Mouse (Mus musculus) layer of hippocampus, adult 9-11 months (tissue): ENCODE results near the gene Manba.
"Not testable (repeated sequence)": the region's sequence is repeated elsewhere in the genome, so short reads cannot be mapped to it uniquely, and the experiment has no call there.

Experiments used
- DNase-seq: peaks from one replicate; pipeline ENCODE4 v3.0.0; 2022

The Manba gene

DNA sequence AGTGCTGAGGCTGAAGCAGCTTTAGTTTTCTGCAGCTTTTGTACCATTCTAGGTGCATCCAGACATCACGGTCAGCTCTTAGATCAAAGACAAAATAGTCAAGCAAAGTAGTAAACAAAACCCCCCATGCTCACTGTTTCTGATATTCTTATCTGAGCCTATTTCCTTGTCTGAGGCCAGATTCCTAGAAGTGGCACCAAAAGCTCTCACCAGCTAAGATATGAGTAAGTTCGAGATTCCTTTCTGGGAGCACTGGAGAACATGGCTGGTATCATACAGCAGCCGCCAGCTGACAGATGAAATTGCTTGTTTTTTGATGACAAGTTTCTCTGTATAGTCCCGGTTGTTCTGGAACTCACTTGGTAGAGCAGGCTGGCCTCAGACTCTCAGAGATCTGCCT, 2.4 kb downstream of the Manba start:
- no peak for DNase-seq

DNA sequence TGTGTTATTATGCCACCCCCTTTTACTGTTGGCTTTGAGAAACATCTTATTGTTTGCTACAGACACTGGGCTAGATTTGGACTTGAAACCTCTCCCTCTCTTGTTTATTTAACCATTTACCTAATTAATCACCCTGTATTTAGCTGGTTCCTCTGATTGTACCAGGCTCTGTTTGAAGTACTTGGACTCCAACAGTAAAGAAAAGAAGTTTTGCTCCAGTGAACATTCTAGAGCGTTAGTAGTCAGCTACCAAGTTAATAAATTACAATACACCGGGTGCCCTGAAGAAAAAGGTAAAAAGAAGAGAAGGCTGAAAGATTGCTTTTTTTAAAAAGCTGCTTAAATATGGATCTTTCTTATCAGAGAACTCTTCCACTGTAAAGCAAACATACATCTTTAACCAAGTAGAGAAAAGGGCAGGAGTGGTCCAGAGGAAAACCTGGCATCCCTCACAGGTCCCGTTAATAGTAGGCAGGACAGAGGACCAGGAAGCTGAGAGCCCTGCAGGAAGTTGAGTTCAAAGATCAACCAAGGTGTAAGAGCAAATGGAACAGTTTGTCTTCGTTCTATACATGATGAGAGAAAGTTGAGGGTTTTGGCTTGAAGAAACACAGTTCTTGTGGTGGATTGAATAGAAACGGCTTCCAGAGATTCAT, 4.6 kb downstream of the Manba start:
- no peak for DNase-seq

- no peak for DNase-seq
Measured at GRCm38 (mm10) chr3:135491102-135491501, 5.7 kb downstream of the Manba start.

DNA sequence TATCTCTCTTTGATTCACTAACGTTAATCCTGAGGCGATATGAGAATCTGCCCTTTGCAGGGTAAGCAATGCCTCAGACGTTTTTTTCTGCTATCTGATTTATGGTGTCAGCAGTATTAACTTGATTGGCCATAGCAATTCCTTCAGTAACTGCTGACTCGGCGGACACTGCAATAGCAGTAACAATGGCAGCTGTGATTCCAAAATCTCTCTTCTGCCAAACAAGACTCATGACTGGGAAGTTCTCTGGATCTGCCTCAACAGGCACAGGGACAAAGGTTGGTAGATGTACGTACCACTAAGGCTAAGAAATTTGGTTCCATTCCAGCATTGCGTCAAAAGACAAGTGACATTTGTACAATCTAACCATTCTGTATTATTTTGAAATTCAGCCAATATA, 7.9 kb downstream of the Manba start:
- not testable (repeated sequence) for DNase-seq

- DNase-seq: not testable (repeated sequence)
Measured at GRCm38 (mm10) chr3:135497956-135498355, 12.5 kb downstream of the Manba start.

GRCm38 (mm10) chr3:135498891-135499290, 13.5 kb downstream of the Manba start:
- no peak for DNase-seq

DNA sequence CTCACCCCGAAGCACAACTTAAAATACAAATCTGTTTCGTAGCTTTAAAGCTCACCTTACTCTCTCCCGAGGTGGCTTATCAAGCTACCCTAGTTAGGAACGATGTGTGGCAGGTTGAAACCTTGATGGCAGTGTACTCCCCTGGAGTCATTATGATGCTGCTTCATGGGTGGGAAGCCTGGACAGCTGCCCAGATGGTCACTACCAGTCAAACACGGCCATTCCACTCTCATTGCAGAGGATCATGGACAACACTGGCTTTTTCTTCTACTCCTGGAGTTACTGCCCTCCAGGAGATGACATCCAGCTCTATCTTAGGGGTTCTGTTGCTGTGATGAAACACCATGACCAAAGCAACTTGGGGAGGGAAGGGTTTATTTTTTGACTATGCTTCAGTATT, 17.7 kb downstream of the Manba start:
- DNase-seq: no peak

- DNase-seq: peak; percentile 23
Measured at GRCm38 (mm10) chr3:135505369-135505909, 20.0 kb downstream of the Manba start.

DNA sequence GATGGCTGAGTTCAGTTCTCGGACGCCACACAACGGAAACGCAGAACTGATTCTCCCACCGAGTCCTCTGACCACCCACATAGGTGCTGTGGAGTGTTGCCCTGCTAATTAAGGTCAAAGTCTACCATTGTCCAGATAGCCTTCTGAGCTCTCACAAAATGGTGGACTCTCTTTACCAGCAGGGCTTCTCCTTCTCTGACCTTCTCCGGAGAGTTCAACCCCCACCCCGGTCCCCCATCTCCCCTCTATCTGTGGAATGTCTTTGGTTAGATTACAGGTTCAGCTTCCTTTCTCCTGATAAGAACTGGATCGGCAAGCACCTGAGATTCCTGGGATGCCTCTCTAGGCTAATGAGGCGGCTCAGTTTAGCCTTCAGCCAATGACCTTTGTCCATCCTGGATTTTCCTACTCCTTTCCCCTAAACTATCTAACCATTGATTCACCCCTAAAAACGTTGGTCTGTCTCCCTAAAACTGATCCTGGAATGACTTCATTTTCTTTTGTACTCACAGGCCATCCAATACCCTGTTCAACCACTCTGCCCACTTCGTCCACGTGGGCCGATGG, 20.6 kb downstream of the Manba start:
- DNase-seq: no peak

- DNase-seq: no peak
Measured at GRCm38 (mm10) chr3:135507506-135507905, 22.1 kb downstream of the Manba start.

DNA sequence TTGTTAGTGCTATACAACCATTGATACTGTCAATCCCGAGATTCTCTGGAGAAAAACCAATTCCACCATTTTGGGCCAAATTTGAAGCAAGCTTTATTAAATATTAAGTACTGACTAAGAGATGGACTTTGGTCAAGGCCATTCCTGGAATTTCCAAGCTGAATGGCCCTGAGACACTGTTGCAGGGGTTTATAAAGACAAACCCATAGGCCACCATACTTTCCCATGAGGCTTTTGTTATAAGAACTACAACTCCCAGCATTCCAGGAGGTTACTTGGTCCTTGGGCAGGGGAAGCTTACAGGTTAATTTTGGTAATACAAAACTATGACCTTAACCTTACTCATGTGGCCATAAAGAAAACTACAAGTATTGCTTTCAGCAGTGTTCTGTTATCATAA, 22.8 kb downstream of the Manba start:
- no peak for DNase-seq

DNA sequence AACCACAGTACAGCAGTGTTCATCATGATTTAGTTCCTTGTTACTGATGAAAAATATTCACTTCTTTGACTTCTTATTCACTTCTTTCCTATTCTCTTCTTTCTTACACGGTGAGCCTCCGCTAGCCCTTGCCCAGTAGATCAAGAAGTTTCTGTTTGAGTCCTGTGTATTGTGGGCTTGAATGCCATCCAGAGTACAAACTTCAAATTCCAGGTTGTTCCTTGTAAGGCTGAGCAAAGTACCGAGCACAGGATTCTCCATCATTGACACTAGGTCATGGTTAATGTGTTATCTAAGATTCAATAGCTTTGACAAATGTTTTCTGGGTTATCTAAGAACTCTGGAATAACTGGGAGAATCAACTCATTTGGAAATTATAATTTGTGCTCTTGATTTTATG, 25.0 kb downstream of the Manba start:
- no peak for DNase-seq

- no peak for DNase-seq
Measured at GRCm38 (mm10) chr3:135511683-135512082, 26.3 kb downstream of the Manba start.

GRCm38 (mm10) chr3:135513270-135513669, 27.9 kb downstream of the Manba start:
- peak; percentile 28 for DNase-seq

GRCm38 (mm10) chr3:135513800-135514425, 28.5 kb downstream of the Manba start:
- DNase-seq: no peak

DNA sequence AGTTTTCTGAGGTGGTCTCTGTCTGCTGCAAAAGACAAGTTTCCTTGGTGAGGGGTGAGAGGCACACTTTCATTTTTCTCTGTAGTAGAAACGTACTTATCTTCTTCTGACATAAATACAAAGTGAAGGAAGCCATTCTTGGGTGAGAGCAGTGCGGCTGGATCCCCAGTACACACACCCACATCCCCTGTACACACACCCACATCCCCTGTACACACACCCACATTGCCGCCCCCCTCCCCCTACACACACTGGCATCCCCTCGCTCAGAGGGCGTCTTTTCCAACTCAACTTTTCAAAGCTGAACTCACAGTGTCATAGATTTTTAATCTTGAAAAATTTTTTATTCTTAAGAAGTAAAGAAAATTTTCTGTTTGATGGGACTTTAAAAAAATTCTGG, 29.8 kb downstream of the Manba start:
- no peak for DNase-seq

DNA sequence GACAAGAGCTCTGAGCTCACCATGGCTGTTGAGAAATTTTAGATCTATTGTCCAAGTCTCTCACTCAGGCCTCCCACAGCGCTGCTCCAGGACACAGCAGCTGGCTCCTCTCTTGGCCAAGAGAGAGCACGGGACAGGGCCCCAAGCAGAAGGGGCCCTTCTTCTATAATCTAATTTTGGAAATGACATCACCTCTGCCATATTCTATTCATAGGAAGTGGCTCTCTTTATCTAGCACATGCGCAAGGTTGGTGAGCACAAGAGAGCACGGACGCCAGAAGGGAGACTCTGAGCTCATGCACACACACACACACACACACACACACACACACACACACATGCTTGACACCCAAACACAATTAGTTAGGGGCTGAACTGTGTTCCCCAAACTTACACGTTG, 31.5 kb downstream of the Manba start:
- peak; percentile 68 for DNase-seq

DNA sequence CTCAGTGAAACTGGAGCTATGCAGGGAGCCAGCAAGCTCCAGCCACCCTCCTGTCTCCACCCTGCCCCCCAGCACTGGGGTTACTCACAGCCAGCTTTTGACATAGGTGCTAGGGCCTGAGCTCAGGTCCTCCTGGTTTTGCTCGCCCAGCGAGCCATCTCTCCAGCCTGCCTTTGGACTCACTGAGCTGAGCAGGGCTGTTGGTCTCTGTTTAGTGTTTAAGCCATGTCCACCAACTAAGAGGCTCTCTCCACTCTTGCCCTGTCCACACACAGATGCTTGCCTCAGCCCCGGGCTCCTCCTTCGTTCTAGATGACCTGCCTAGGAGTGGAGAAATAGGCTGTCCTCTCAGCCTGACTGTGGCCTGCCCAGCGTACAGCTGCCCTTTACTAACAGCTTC, 33.5 kb downstream of the Manba start:
- no peak for DNase-seq

GRCm38 (mm10) chr3:135519584-135519983, 34.2 kb downstream of the Manba start:
- DNase-seq: no peak

GRCm38 (mm10) chr3:135521963-135522362, 36.6 kb downstream of the Manba start:
- DNase-seq: peak; percentile 23

DNA sequence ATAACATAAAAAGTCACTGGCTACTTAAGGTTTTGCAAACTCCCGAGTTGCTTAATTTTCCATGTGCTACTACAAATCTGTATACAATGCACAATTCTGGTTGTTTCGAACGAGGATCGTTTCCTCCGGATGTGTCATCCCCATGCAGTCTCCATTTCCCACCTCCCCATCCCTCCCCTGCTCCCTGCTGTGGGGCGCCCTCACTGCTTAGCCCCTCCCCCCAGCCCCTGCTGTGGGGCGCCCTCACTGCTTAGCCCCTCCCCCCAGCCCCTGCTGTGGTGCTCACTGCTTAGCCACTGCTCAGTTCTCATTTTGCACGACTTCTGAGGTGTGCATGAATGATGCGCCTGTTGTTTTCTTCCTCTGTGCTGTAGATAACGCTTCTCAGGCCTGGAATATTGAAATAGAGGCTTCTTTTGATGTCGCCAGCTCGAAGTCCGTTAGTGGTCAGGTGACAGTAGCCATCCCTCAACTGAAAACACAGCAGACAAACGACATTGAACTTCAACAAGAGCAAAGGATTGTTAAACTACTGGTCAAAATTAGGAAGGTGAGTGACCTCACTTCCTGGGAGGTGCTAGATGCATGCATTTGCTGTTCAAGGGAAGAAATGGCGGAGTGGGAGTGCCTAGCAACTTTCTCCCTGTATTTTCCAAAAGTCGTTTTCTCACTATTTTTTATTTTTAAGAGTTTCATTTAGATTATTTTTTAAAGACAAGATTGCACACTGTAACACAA, 37.4 kb downstream of the Manba start:
- no peak for DNase-seq

- not testable (repeated sequence) for DNase-seq
Measured at GRCm38 (mm10) chr3:135524900-135525299, 39.5 kb downstream of the Manba start.

GRCm38 (mm10) chr3:135529670-135530069, 44.3 kb downstream of the Manba start:
- DNase-seq: no peak

DNA sequence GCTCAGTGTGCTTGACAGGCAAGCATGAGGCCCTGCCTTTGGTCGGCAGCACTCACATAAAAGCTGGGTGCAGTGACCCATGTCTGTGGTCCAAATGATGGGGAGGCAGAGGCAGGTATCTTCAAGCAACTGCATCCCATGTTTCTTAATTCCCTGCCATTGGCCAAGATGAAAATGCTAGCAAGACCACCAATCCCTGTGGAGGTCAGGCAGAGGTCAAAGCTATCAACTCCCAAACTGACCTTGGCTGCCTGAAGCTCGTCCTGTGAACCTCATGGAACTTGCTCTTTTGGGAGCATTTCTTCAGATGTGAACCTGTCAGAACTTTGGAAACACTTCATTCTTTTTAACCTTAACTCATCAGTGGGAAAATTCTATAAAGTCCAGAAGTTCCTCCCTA, 46.4 kb downstream of the Manba start:
- no peak for DNase-seq
